Mouse (Mus musculus) embryonic facial prominence, embryonic 11.5 days (tissue): ENCODE measurements around the gene Sae1. TPM values are rescaled to one million over a fixed set of nuclear protein-coding genes. Genes with fewer than 3 reads are reported as not detected.
"Not testable (repeated sequence)": the region's sequence is repeated elsewhere in the genome, so short reads cannot be mapped to it uniquely, and the experiment has no call there.

Experiments
- ATAC-seq: fragments of 200-750 bp; cut with Nextera tagmentation; replicated peaks from 2 replicates; pipeline ENCODE4 v1.8.0; 2017; ENCODE audit warnings: low read depth; ENCODE audit not compliant: insufficient number of reproducible peaks, low FRiP score, low TSS enrichment
- DNase-seq: peaks from one replicate; pipeline ENCODE4 v3.0.0-alpha.2; 2015; ENCODE audit warnings: low spot score
- H3K27ac ChIP-seq: fragments of 300-500 bp; sonication (generic); replicated peaks from 2 replicates; pipeline ENCODE4 v1.5.1; 2014; ENCODE audit warnings: mild to moderate bottlenecking, low read depth, low read length, control low read depth
- H3K27me3 ChIP-seq: fragments of 300-500 bp; sonication (generic); 2 replicates; pipeline ENCODE4 v1.6.1; 2014; ENCODE audit warnings: mild to moderate bottlenecking, low read length, moderate library complexity, mixed read lengths; ENCODE audit not compliant: control insufficient read depth, insufficient read depth
- H3K36me3 ChIP-seq: fragments of 300-500 bp; sonication (generic); replicated peaks from 2 replicates; pipeline ENCODE4 v1.6.1; 2014; ENCODE audit warnings: low read depth, mild to moderate bottlenecking, low read length, moderate library complexity, mixed read lengths; ENCODE audit not compliant: control insufficient read depth, insufficient read depth
- H3K4me1 ChIP-seq: fragments of 300-500 bp; sonication (generic); 2 replicates; pipeline ENCODE4 v1.6.1; 2014; ENCODE audit warnings: low read length, mixed read lengths; ENCODE audit not compliant: control insufficient read depth, insufficient read depth
- H3K4me2 ChIP-seq: fragments of 300-500 bp; sonication (generic); 2 replicates; pipeline ENCODE4 v1.6.1; 2014; ENCODE audit warnings: low read depth, mild to moderate bottlenecking, control low read depth, low read length, moderate library complexity
- H3K4me3 ChIP-seq: fragments of 300-500 bp; sonication (generic); 2 replicates; pipeline ENCODE4 v1.5.1; 2014; ENCODE audit warnings: low read depth, low read length, control low read depth
- H3K9ac ChIP-seq: fragments of 300-500 bp; sonication (generic); replicated peaks from 2 replicates; pipeline ENCODE4 v1.6.1; 2014; ENCODE audit warnings: mild to moderate bottlenecking, control low read depth, low read length
- H3K9me3 ChIP-seq: fragments of 300-500 bp; sonication (generic); replicated peaks from 2 replicates; pipeline ENCODE4 v1.6.1; 2016; ENCODE audit warnings: mild to moderate bottlenecking, low read length, inconsistent platforms, mixed read lengths; ENCODE audit not compliant: control insufficient read depth
- WGBS: fragments of 180-500 bp; shearing (Covaris S2); extraction: QIAGEN DNeasy Blood & Tissue Kit; methylation state at CpG from one replicate; pipeline ENCODE4 v1.1.7; 2014; 5-methylcytosine and 5-hydroxymethylcytosine counted together
- polyA plus RNA-seq: library from polyadenylated mRNA; unstranded; fragments of >200 nt; fragmentation: Nextera tagmentation; extraction: Ambion mirVana; gene quantifications from 2 replicates; pipeline ENCODE4 v1.2.1, GENCODE M21; 2014

The Sae1 gene
- polyA plus RNA-seq, 1 experiment from 2014 or later, result 434 TPM

- peak overlapping the region; percentile 50 for H3K9ac ChIP-seq
- H3K9me3 ChIP-seq, result no peaks in the 10 kb centered on the region
- peak overlapping the region; percentile 100 for H3K4me2 ChIP-seq
- H3K36me3 ChIP-seq, result no peaks in the 10 kb centered on the region
- H3K4me3 ChIP-seq, result peak overlapping the region; percentile 71
- peaks cover 11% of the 10 kb centered on the region; the same call in 1 of the 2 replicates for H3K27me3 ChIP-seq
- H3K27ac ChIP-seq, result no peak overlapping the region
- peaks cover 18% of the 10 kb centered on the region for H3K4me1 ChIP-seq
- ATAC-seq (no peak), DNase-seq (peak; percentile 75)
- under 1% methylated on average over 37 of the region's 56 CpGs for WGBS
Measured at GRCm38 (mm10) chr7:16310020-16310520, 77.5 kb downstream of the Sae1 start.

- H3K4me1 ChIP-seq, result peaks cover 18% of the 10 kb centered on the region
- no peaks in the 10 kb centered on the region for H3K36me3 ChIP-seq
- H3K9ac ChIP-seq, result peak overlapping the region; percentile 50
- peak overlapping the region; percentile 100 for H3K4me2 ChIP-seq
- H3K27ac ChIP-seq, result no peak overlapping the region
- peaks cover 11% of the 10 kb centered on the region; the same call in 1 of the 2 replicates for H3K27me3 ChIP-seq
- under 1% methylated on average over 61 of the region's 61 CpGs for WGBS
- peak; percentile 32 for ATAC-seq
- H3K4me3 ChIP-seq, result peak overlapping the region; percentile 71
- DNase-seq, result peak; percentile 82
- no peaks in the 10 kb centered on the region for H3K9me3 ChIP-seq
Measured at GRCm38 (mm10) chr7:16309318-16310019, 78.1 kb downstream of the Sae1 start.

- no peak for ATAC-seq
- Histone ChIP-seq H3K9ac (peak overlapping the region; percentile 50), H3K4me3 (peak overlapping the region; percentile 71), H3K4me1 (peaks cover 18% of the 10 kb centered on the region), H3K36me3 (no peaks in the 10 kb centered on the region), H3K27me3 (peaks cover 11% of the 10 kb centered on the region; the same call in 1 of the 2 replicates), H3K4me2 (peak overlapping the region; percentile 100), H3K27ac (no peak overlapping the region), H3K9me3 (no peaks in the 10 kb centered on the region)
- WGBS, result 43% methylated on average over 16 of the region's 16 CpGs
- DNase-seq, result no peak
Measured at GRCm38 (mm10) chr7:16308555-16309317, 78.9 kb downstream of the Sae1 start.

GRCm38 (mm10) chr7:16308093-16308492 is 79.5 kb downstream of the Sae1 start, which contains the start of gene Bbc3:
Gene Bbc3, plus strand, starts transcription at chr7:16308393.
- peak within 1 kb of the TSS; percentile 100 for H3K4me2 ChIP-seq
- H3K4me3 ChIP-seq, result peak within 1 kb of the TSS; percentile 71
- H3K36me3 ChIP-seq, ATAC-seq, DNase-seq, H3K27ac ChIP-seq, H3K9me3 ChIP-seq: not testable (repeated sequence)
- WGBS, result 59% methylated on average over 1 of the region's 1 CpGs
- H3K9ac ChIP-seq, result peak within 1 kb of the TSS; percentile 50
- peaks cover 14% of the 10 kb centered on the region for H3K4me1 ChIP-seq
- H3K27me3 ChIP-seq, result peaks cover 11% of the 10 kb centered on the region; the same call in 1 of the 2 replicates

- H3K4me2 ChIP-seq, DNase-seq, H3K9ac ChIP-seq, H3K4me1 ChIP-seq, H3K27ac ChIP-seq, ATAC-seq, H3K9me3 ChIP-seq, H3K4me3 ChIP-seq, H3K36me3 ChIP-seq: not testable (repeated sequence)
- peaks cover 10% of the 10 kb centered on the region; the same call in 1 of the 2 replicates for H3K27me3 ChIP-seq
- 68% methylated on average over 6 of the region's 6 CpGs for WGBS
Measured at GRCm38 (mm10) chr7:16307141-16307540, 80.5 kb downstream of the Sae1 start.

GRCm38 (mm10) chr7:16299419-16300035 is 88.1 kb downstream of the Sae1 start:
- ATAC-seq, result peak; percentile 86
- H3K27me3 ChIP-seq, result no peaks in the 10 kb centered on the region
- H3K4me1 ChIP-seq, result no peaks in the 10 kb centered on the region; the same call in none of the 2 replicates
- peak; percentile 91 for DNase-seq
- no peaks in the 10 kb centered on the region for H3K36me3 ChIP-seq
- H3K4me3 ChIP-seq, result peak overlapping the region; percentile 44
- H3K9ac ChIP-seq, result peak overlapping the region; percentile 62
- WGBS, result under 1% methylated on average over 52 of the region's 52 CpGs
- peak overlapping the region; percentile 90 for H3K4me2 ChIP-seq
- H3K9me3 ChIP-seq, result no peaks in the 10 kb centered on the region
- no peak overlapping the region; the same call in 1 of the 2 replicates for H3K27ac ChIP-seq

GRCm38 (mm10) chr7:16298927-16299326 is 88.7 kb downstream of the Sae1 start:
- H3K36me3 ChIP-seq, result no peaks in the 10 kb centered on the region
- H3K4me1 ChIP-seq, result no peaks in the 10 kb centered on the region; the same call in none of the 2 replicates
- H3K27me3 ChIP-seq, result no peaks in the 10 kb centered on the region
- H3K4me3 ChIP-seq, result peak overlapping the region; percentile 44
- H3K4me2 ChIP-seq, result peak overlapping the region; percentile 90
- WGBS, result 74% methylated on average over 5 of the region's 5 CpGs
- ATAC-seq (no peak), DNase-seq (no peak)
- no peak overlapping the region for H3K27ac ChIP-seq
- peak overlapping the region; percentile 62 for H3K9ac ChIP-seq
- H3K9me3 ChIP-seq, result no peaks in the 10 kb centered on the region
